In the genomic region with DNA sequence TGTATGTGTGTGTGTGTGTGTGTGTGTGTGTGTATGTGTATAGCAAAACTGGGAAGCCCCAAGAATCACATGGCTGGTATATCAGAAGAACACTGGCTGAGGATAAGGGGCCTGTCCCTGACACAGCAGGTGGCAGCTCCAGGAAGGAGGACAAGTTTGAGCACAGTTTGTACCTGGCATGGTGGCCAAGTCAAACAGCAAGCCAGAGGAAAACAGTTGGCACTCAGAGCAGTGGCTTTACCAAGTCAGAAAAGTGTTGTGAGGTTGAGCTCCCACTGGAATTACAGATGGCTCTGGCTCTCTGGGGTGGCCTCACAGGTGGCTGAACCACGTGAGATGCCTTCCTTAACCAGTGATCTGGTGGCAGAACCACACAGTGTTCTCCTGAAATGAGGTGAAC, we compare ENCODE assay signal across 27 mouse cellular contexts.
DNase-seq lines count a peak whose midpoint lies in the region; TF ChIP-seq lines count a peak whose summit lies in the region.
"Had no signal": no experiment of that assay in that cellular context is flagged by ENCODE, and none has a peak within 500 bp of the region (broad histone marks: within the 10 kb centered on the region; RNA-seq: fewer than 3 reads in every experiment).

No protein-coding gene starts in this region.

- intact Hi-C loops in gastrocnemius, postnatal 14 days (cut with DNase I; ENCODE audit: low total_unique reads): no loop called here

- no peak for TF ChIP-seq POLR2A in liver, adult 2 months (IDR thresholded peaks at IDR 0.05; ENCODE audit: extremely low read depth, insufficient read depth, low read length)
- no peak for TF ChIP-seq POLR2A in thymus, adult 2 months (IDR thresholded peaks at IDR 0.05; ENCODE audit: control insufficient read depth, extremely low read depth, insufficient read depth, low read length, poor library complexity)

- 0 out of 2 replicates have a peak, but pooled peaks cover 1% of the 10 kb centered on the region for H3K4me1 ChIP-seq in liver, adult 2 months (ENCODE audit: control insufficient read depth, insufficient read depth, low read length)
- H3K4me1 ChIP-seq in thymus, adult 2 months (replicated peaks; ENCODE audit: control insufficient read depth, insufficient read depth, low read length): no peaks in the 10 kb centered on the region
- H3K4me1 ChIP-seq: hindbrain, embryonic 13.5 days; liver, embryonic 13.5 days; megakaryocyte, embryonic 14.5 days; midbrain, embryonic 12.5 days; neural tube, embryonic 12.5 days had no signal

- peak; percentile 90 for DNase-seq in gastrocnemius, adult 18-20 months (ENCODE audit: low spot score)
- no peak for DNase-seq in gastrocnemius, postnatal 4 days (ENCODE audit: low spot score in 2 of 2)
- peak; percentile 35 for DNase-seq in liver, adult 2 months (ENCODE audit: extremely low read depth, low read depth, low spot score)
- no peak for DNase-seq in liver
- peak; percentile 51 for DNase-seq in gastrocnemius, postnatal 14 days
- peak; percentile 97 for DNase-seq in skeletal muscle tissue, adult 2 months (ENCODE audit: low read depth, low spot score)
- no peak for DNase-seq in thymus, adult 2 months
- no peak for DNase-seq in embryo, embryonic 10 days (ENCODE audit: low spot score)
- DNase-seq: adrenal gland, adult 2 months; adrenal gland, postnatal 36 days; cerebellum, postnatal 14 days; heart, postnatal 36 days; kidney, postnatal 36 days; liver, embryonic 13.5 days; lung, postnatal 4 days; right cerebral cortex, postnatal 4 days; thymus, postnatal 14 days had no signal

- no peaks in the 10 kb centered on the region for H3K36me3 ChIP-seq in liver, adult 2 months (ENCODE audit: control insufficient read depth, insufficient read depth, low read length)
- no peaks in the 10 kb centered on the region for H3K36me3 ChIP-seq in thymus, adult 2 months (ENCODE audit: control insufficient read depth, insufficient read depth, low read length)
- H3K36me3 ChIP-seq: embryonic facial prominence, embryonic 10.5 days; embryonic facial prominence, embryonic 15.5 days; hindbrain, embryonic 13.5 days; kidney, embryonic 15.5 days; limb, embryonic 13.5 days; liver, embryonic 13.5 days; midbrain, embryonic 12.5 days; neural tube, embryonic 12.5 days had no signal

- no peak overlapping the region for H3K4me3 ChIP-seq in liver, adult 2 months (ENCODE audit: insufficient read depth, low read depth, low read length)
- no peak overlapping the region for H3K4me3 ChIP-seq in thymus, adult 2 months (ENCODE audit: control insufficient read depth, insufficient read depth, low read length)
- H3K4me3 ChIP-seq: embryonic facial prominence, embryonic 10.5 days; embryonic facial prominence, embryonic 15.5 days; hindbrain, embryonic 13.5 days; kidney, embryonic 15.5 days; limb, embryonic 13.5 days; liver, embryonic 13.5 days; megakaryocyte, embryonic 14.5 days; midbrain, embryonic 12.5 days; myocyte; neural tube, embryonic 12.5 days had no signal

- H3K9ac ChIP-seq in liver, adult 2 months (ENCODE audit: low read depth, low read length): no peak overlapping the region
- H3K9ac ChIP-seq: embryonic facial prominence, embryonic 15.5 days; hindbrain, embryonic 13.5 days; kidney, embryonic 15.5 days; limb, embryonic 13.5 days; liver, embryonic 13.5 days; midbrain, embryonic 12.5 days; neural tube, embryonic 12.5 days had no signal

- H3K27ac ChIP-seq in liver, adult 2 months (replicated peaks; ENCODE audit: insufficient read depth, low read depth, low read length): no peak overlapping the region
- H3K27ac ChIP-seq in thymus, adult 2 months (ENCODE audit: control insufficient read depth, insufficient read depth, low read length): no peak overlapping the region
- H3K27ac ChIP-seq: embryonic facial prominence, embryonic 10.5 days; embryonic facial prominence, embryonic 15.5 days; hindbrain, embryonic 13.5 days; kidney, embryonic 15.5 days; limb, embryonic 13.5 days; liver, embryonic 13.5 days; midbrain, embryonic 12.5 days; neural tube, embryonic 12.5 days had no signal

- TF ChIP-seq CTCF in liver, adult 2 months (IDR thresholded peaks at IDR 0.05; ENCODE audit: low read depth, low read length): no peak
- TF ChIP-seq CTCF in thymus, adult 2 months (IDR thresholded peaks at IDR 0.05; ENCODE audit: borderline replicate concordance, control insufficient read depth, extremely low read depth, insufficient read depth, low read length, poor library complexity): no peak

- H3K79me2 ChIP-seq in liver, adult 2 months (ENCODE audit: control insufficient read depth, insufficient read depth, low read length): no peaks in the 10 kb centered on the region

- 77% methylated on average over 1 of the region's 1 CpGs for WGBS in liver, adult 2 months
- 67% methylated on average over 1 of the region's 1 CpGs for WGBS in thymus, adult 2 months

- H3K27me3 ChIP-seq in liver, adult 2 months (ENCODE audit: control insufficient read depth, insufficient read depth, low read length): peaks cover 4% of the 10 kb centered on the region; the same call in 1 of the 2 replicates
- H3K27me3 ChIP-seq in thymus, adult 2 months (ENCODE audit: control insufficient read depth, insufficient read depth, low read length): no peaks in the 10 kb centered on the region
- H3K27me3 ChIP-seq: CH12.LX; embryonic facial prominence, embryonic 15.5 days; hindbrain, embryonic 13.5 days; kidney, embryonic 15.5 days; limb, embryonic 13.5 days; liver, embryonic 13.5 days; megakaryocyte, embryonic 14.5 days; midbrain, embryonic 12.5 days; neural tube, embryonic 12.5 days had no signal

Comparison
In these comparisons a context has a peak if more than half of its experiments do, and no peak if none do; other contexts are left out.
1. DNase-seq: peak in gastrocnemius, adult 18-20 months (single experiment), liver, adult 2 months (single experiment), gastrocnemius, postnatal 14 days (single experiment) and skeletal muscle tissue, adult 2 months (single experiment); none in gastrocnemius, postnatal 4 days (0 of 2), liver (single experiment), thymus, adult 2 months (single experiment) and embryo, embryonic 10 days (single experiment).